Mouse (Mus musculus): ENCODE results near the gene Ankrd54.

DNA sequence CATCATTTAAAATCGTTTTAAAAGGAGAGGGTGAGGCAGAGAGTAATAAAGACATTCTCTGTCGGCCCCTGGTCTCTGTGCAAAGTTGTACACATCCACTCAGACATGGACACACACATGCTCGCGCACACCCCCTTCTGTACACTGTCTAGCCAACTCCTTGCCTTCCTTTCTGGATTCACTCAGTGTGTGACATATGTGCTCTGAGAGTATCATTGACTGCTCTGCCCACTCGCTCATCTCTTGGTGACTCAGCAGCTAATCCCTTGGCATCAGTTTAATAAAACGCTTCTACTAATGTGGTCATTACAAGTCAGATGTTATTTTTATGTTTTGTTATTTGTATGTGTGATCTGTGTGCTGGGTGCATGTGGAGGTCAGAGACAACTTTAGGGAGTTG is 29.6 kb upstream of the Ankrd54 start:
- TF ChIP-seq CTCF (IDR thresholded peaks at IDR 0.05; ENCODE audit: borderline replicate concordance, extremely low read depth, insufficient read depth, insufficient read length): no peak
- no peak for TF ChIP-seq POLR2A (IDR thresholded peaks at IDR 0.05; ENCODE audit: borderline replicate concordance, extremely low read depth, insufficient read depth, insufficient read length, poor library complexity, severe bottlenecking)

Data from brain, embryonic 14.5 days (tissue).